Comparison of ENCODE assay signal across 11 mouse cellular contexts in the genomic region with DNA sequence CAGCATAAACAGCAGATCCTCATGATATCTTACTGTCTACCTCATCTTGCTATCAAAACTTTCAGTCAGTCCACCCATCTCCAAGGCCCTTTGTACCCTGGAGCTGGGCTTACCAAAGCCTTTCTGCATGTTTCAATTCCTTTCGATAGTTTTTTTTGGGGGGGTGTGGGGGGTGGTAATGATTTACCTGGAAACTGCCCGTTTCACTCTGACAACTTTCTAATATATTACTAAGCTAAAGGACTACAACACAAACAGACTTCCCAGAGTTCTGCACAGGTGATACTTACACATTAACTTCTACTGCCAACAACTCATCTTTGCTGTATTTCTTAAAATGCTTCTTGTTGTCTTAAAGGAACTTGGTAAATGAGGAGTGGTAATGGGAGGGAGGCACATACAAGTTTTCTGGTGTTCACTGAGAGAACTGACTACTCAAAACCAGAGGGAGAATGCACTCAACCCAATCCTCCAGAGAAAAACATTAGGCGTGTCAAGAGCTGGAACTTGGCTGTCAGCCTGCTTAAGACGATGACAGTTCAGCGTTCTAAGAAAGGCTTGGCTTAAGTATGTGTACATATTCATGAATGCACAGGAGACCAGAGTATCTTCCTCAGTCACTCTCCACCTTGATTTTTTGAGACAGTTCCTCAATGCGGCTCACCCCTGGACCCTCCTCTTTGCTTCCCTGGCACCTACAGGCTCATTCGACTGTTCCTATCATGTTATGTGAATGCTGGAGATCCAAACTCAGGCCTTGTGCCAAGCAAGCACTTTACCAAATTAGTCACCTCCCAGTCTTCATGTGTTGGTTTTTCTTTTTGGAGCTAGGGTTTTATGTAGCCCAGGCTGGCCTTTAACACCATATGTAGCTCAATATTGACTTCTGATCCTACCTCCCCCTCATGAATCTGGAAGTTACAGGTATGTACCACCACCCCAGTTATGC. TPM values are rescaled to one million over a fixed set of nuclear protein-coding genes. Genes with fewer than 3 reads are reported as not detected.
A peak's percentile ranks its signal among the peaks of the same experiment; 100 is the strongest.
DNase-seq lines count a peak whose midpoint lies in the region; ATAC-seq and TF ChIP-seq lines count a peak whose summit lies in the region.
"Had no signal": no experiment of that assay in that cellular context is flagged by ENCODE, and none has a peak within 500 bp of the region (broad histone marks: within the 10 kb centered on the region; RNA-seq: fewer than 3 reads in every experiment).

No protein-coding gene starts in this region.

- no peaks in the 10 kb centered on the region for H3K9me3 ChIP-seq in hindbrain, embryonic 16.5 days (ENCODE audit: control insufficient read depth, low read length)
- H3K9me3 ChIP-seq: limb, embryonic 15.5 days had no signal

- no peak for TF ChIP-seq CTCF in layer of hippocampus, adult 2 months (conservative IDR thresholded peaks at IDR 0.05)
- no peak for TF ChIP-seq CTCF in olfactory bulb, adult 2 months (IDR thresholded peaks at IDR 0.05; ENCODE audit: insufficient read depth, low read depth, low read length)

- TF ChIP-seq POLR2A in olfactory bulb, adult 2 months (IDR thresholded peaks at IDR 0.05; ENCODE audit: insufficient read depth, low read depth, low read length), result no peak

- no peak for ATAC-seq in hindbrain, embryonic 16.5 days
- ATAC-seq: midbrain, embryonic 16.5 days had no signal

- peaks cover 4% of the 10 kb centered on the region for H3K36me3 ChIP-seq in hindbrain, embryonic 16.5 days (ENCODE audit: control insufficient read depth, insufficient read depth, low read length)

- no peak for DNase-seq in layer of hippocampus, adult 2 months (ENCODE audit: low spot score in 2 of 2)
- DNase-seq in layer of hippocampus, adult 18-20 months (ENCODE audit: low spot score in 2 of 2), result no peak
- DNase-seq in brain, adult 2 months (ENCODE audit: low read depth, low spot score), result peak; percentile 78
- DNase-seq in kidney, postnatal 14 days, result peak; percentile 70
- no peak for DNase-seq in adrenal gland, adult (ENCODE audit: inconsistent age in 2 of 2, low spot score in 1 of 2)
- no peak for DNase-seq in cerebellum, postnatal 36 days

- no peak overlapping the region for H3K9ac ChIP-seq in hindbrain, embryonic 16.5 days (ENCODE audit: low read depth, low read length)
- H3K9ac ChIP-seq: limb, embryonic 15.5 days had no signal

- no peak overlapping the region for H3K4me3 ChIP-seq in layer of hippocampus, adult 2 months
- H3K4me3 ChIP-seq in olfactory bulb, adult 2 months (ENCODE audit: insufficient read depth, low read depth, low read length), result no peak overlapping the region
- H3K4me3 ChIP-seq in hindbrain, embryonic 16.5 days (ENCODE audit: low read length), result no peak overlapping the region
- H3K4me3 ChIP-seq: limb, embryonic 15.5 days had no signal

- peaks cover 6% of the 10 kb centered on the region; the same call in 1 of the 2 replicates for H3K27me3 ChIP-seq in hindbrain, embryonic 16.5 days (replicated peaks; ENCODE audit: control insufficient read depth, insufficient read depth, low read length)

- H3K27ac ChIP-seq in layer of hippocampus, adult 2 months, result peak overlapping the region; percentile 70
- H3K27ac ChIP-seq in olfactory bulb, adult 2 months (ENCODE audit: insufficient read depth, low read depth, low read length), result peak overlapping the region; percentile 93
- no peak overlapping the region for H3K27ac ChIP-seq in hindbrain, embryonic 16.5 days (ENCODE audit: low read depth, low read length)
- H3K27ac ChIP-seq: limb, embryonic 15.5 days had no signal

- H3K4me2 ChIP-seq in hindbrain, embryonic 16.5 days (ENCODE audit: low read length), result no peak overlapping the region
- H3K4me2 ChIP-seq: heart, embryonic 11.5 days; limb, embryonic 15.5 days had no signal

- H3K4me1 ChIP-seq in olfactory bulb, adult 2 months (ENCODE audit: control insufficient read depth, insufficient read depth, low read length), result peaks cover 13% of the 10 kb centered on the region
- H3K4me1 ChIP-seq in hindbrain, embryonic 16.5 days (ENCODE audit: control insufficient read depth, insufficient read depth, low read depth, low read length), result peaks cover under 1% of the 10 kb centered on the region; the same call in 1 of the 2 replicates

- WGBS in olfactory bulb, adult 2 months, result 58% methylated on average over 7 of the region's 7 CpGs
- 73% methylated on average over 7 of the region's 7 CpGs for WGBS in hindbrain, embryonic 16.5 days

RNA-seq across cellular contexts. Expression of a gene that starts 5.0 kb away (rescaled TPM):
- total RNA-seq in layer of hippocampus, adult 2 months (2021), result 10 to 100 TPM; 30.9 to 36.3 TPM
- total RNA-seq in layer of hippocampus, adult 18-20 months (2021), result 10 to 100 TPM; 33.5 to 35.0 TPM
- not detected in 2 replicates for polyA plus RNA-seq in olfactory bulb, adult 2 months (2012; ENCODE audit: insufficient read depth, insufficient read length, low replicate concordance, missing spikeins)
- 13.0 and 13.1 TPM in 2 replicates for polyA plus RNA-seq in hindbrain, embryonic 16.5 days (2015; fragmentation: Nextera tagmentation; extraction: Ambion mirVana)

RNA-seq across cellular contexts. Expression of a gene that starts 55.3 kb away (rescaled TPM):
- total RNA-seq in layer of hippocampus, adult 2 months (2021), result 10 to 100 TPM; 33.0 to 33.8 TPM
- total RNA-seq in layer of hippocampus, adult 18-20 months (2021), result 10 to 100 TPM; 30.4 to 30.8 TPM
- not detected in 2 replicates for polyA plus RNA-seq in olfactory bulb, adult 2 months (2012; ENCODE audit: insufficient read depth, insufficient read length, low replicate concordance, missing spikeins)
- 29.1 and 29.9 TPM in 2 replicates for polyA plus RNA-seq in hindbrain, embryonic 16.5 days (2015; fragmentation: Nextera tagmentation; extraction: Ambion mirVana)

RNA-seq across cellular contexts. Expression of a gene that starts 55.4 kb away (rescaled TPM):
- 10 to 100 TPM; 66.7 to 69.6 TPM for total RNA-seq in layer of hippocampus, adult 2 months (2021)
- total RNA-seq in layer of hippocampus, adult 18-20 months (2021), result 10 to 100 TPM; 68.3 to 70.7 TPM
- 53.0 TPM in 1 of 2 replicates, not detected in the other for polyA plus RNA-seq in olfactory bulb, adult 2 months (2012; ENCODE audit: insufficient read depth, insufficient read length, low replicate concordance, missing spikeins)
- polyA plus RNA-seq in hindbrain, embryonic 16.5 days (2015; fragmentation: Nextera tagmentation; extraction: Ambion mirVana), result 22.6 and 23.7 TPM in 2 replicates

Comparison
In these comparisons a context has a peak if more than half of its experiments do, and no peak if none do; other contexts are left out.
1. DNase-seq: peak in brain, adult 2 months (single experiment) and kidney, postnatal 14 days (single experiment); none in layer of hippocampus, adult 2 months (0 of 2), layer of hippocampus, adult 18-20 months (0 of 2), adrenal gland, adult (0 of 2) and cerebellum, postnatal 36 days (0 of 2).